ENCODE assay signal across 8 mouse cellular contexts in the genomic region with DNA sequence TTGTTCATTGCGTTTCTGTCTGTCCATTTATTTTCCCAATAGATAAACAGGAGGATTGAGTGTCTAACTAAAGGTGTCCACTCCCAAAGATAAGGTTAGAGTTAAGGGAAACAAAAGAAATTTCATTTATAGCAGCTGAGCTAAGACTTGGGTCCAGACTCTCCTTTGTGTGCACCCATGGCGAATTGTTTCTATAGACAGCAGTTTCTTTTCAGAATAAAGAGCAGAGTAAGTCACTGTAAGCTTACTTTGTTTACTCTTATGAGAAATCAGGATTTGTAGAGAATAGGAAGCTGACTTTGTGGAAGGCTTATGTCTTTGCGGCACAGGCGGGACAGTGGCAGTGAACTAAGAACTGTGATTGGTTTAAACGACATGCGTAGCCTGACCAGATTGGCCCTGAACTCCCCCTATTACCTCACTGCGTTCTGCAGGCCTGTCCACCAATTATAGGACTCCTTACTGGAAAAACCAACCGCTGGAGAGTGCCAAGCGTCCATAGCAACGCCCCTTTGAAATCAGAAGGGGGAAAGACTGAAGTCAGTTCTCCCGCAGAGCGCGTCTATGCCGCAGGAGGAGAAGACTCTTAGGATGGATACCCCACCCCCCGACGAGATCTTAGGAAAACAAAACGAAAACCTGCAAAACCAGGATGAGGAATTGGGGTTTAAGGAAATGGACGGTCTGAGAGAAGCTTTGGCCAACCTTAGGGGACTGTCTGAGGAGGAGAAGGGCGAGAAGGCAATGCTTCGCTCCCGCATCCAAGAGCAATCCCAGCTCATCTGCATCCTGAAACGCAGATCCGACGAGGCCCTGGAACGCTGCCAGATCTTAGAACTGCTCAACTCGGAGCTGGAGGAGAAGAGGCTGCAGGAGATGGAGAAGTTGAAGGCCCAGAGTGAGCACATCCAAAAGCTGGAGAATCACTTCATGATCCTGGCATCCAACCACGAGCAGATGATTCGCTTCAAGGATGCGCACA. TPM values are rescaled to one million over a fixed set of nuclear protein-coding genes. Genes with fewer than 3 reads are reported as not detected.
DNase-seq lines count a peak whose midpoint lies in the region; ATAC-seq and TF ChIP-seq lines count a peak whose summit lies in the region.

A gene (plus strand): TSS at position 558 of the 982 bp plus-strand sequence.

- H3ac ChIP-seq in myocyte (ENCODE audit: control insufficient read depth, insufficient read length), result no peak within 1 kb of the TSS

- peak within 1 kb of the TSS; percentile 55 for H3K4me2 ChIP-seq in forebrain, embryonic 12.5 days
- peak within 1 kb of the TSS; percentile 91 for H3K4me2 ChIP-seq in heart, embryonic 16.5 days (ENCODE audit: low read depth, low read length)
- peak within 1 kb of the TSS; percentile 60 for H3K4me2 ChIP-seq in liver, embryonic 11.5 days
- peak within 1 kb of the TSS; percentile 96 for H3K4me2 ChIP-seq in myocyte (ENCODE audit: low read depth)
- H3K4me2 ChIP-seq in stomach, embryonic 16.5 days (ENCODE audit: low read depth, low read length), result peak within 1 kb of the TSS; percentile 79

- peak; percentile 100 for ATAC-seq in forebrain, embryonic 12.5 days (ENCODE audit: low FRiP score)
- ATAC-seq in heart, embryonic 16.5 days (replicated peaks; ENCODE audit: extremely low read depth, insufficient read depth, low FRiP score), result peak; percentile 100
- ATAC-seq in liver, embryonic 11.5 days (replicated peaks; ENCODE audit: low FRiP score), result peak; percentile 96
- ATAC-seq in stomach, embryonic 16.5 days (ENCODE audit: insufficient read depth, low FRiP score), result peak; percentile 100

- DNase-seq in c-Kit-positive CD71-positive TER-119-negative erythroid progenitor cells, embryonic 14.5 days (ENCODE audit: low read depth), result peak; percentile 40
- DNase-seq in kidney, postnatal 14 days, result peak; percentile 88
- peak; percentile 44 for DNase-seq in liver, embryonic 11.5 days (ENCODE audit: low spot score)

- no peak within 1 kb of the TSS for H3K27ac ChIP-seq in forebrain, embryonic 12.5 days
- no peak within 1 kb of the TSS for H3K27ac ChIP-seq in heart, embryonic 16.5 days (ENCODE audit: low read length)
- no peak within 1 kb of the TSS for H3K27ac ChIP-seq in liver, embryonic 11.5 days (ENCODE audit: low read depth, low read length)
- H3K27ac ChIP-seq in stomach, embryonic 16.5 days (ENCODE audit: low read length), result peak within 1 kb of the TSS; percentile 60

- peak within 1 kb of the TSS; percentile 51 for H3K9ac ChIP-seq in forebrain, embryonic 12.5 days
- peak within 1 kb of the TSS; percentile 72 for H3K9ac ChIP-seq in heart, embryonic 16.5 days (ENCODE audit: low read length)
- 0 out of 2 replicates have a peak within 1 kb of the TSS, but pooled peaks have one; percentile 40 for H3K9ac ChIP-seq in liver, embryonic 11.5 days (ENCODE audit: low read depth, low read length)
- peak within 1 kb of the TSS; percentile 61 for H3K9ac ChIP-seq in stomach, embryonic 16.5 days (ENCODE audit: low read length)

- peaks cover 26% of the 10 kb centered on the region for H3K4me1 ChIP-seq in E14TG2a.4 (replicated peaks; ENCODE audit: low read depth, low read length)
- peaks cover 9% of the 10 kb centered on the region for H3K4me1 ChIP-seq in forebrain, embryonic 12.5 days
- peaks cover 7% of the 10 kb centered on the region; the same call in 1 of the 2 replicates for H3K4me1 ChIP-seq in heart, embryonic 16.5 days (ENCODE audit: control insufficient read depth, insufficient read depth, low read length)
- no peaks in the 10 kb centered on the region; the same call in 1 of the 2 replicates for H3K4me1 ChIP-seq in liver, embryonic 11.5 days (replicated peaks; ENCODE audit: control insufficient read depth, insufficient read depth, low read length)
- 0 out of 2 replicates have a peak, but pooled peaks cover 6% of the 10 kb centered on the region for H3K4me1 ChIP-seq in stomach, embryonic 16.5 days (ENCODE audit: control insufficient read depth, insufficient read depth, low read length)

- H3K4me3 ChIP-seq in E14TG2a.4 (replicated peaks; ENCODE audit: low read length), result peak within 1 kb of the TSS; percentile 73
- peak within 1 kb of the TSS; percentile 35 for H3K4me3 ChIP-seq in forebrain, embryonic 12.5 days (replicated peaks)
- H3K4me3 ChIP-seq in heart, embryonic 16.5 days (ENCODE audit: low read length), result peak within 1 kb of the TSS; percentile 61
- peak within 1 kb of the TSS; percentile 40 for H3K4me3 ChIP-seq in liver, embryonic 11.5 days (ENCODE audit: low read depth, low read length)
- H3K4me3 ChIP-seq in myocyte, result peak within 1 kb of the TSS; percentile 25
- H3K4me3 ChIP-seq in stomach, embryonic 16.5 days (replicated peaks; ENCODE audit: low read length), result peak within 1 kb of the TSS; percentile 50

- no peak for TF ChIP-seq POLR2A in myocyte (IDR thresholded peaks at IDR 0.05; ENCODE audit: insufficient read length, low read depth)

- H3K36me3 ChIP-seq in E14TG2a.4 (ENCODE audit: insufficient read depth, low read length) (no peaks in the 10 kb centered on the region), myocyte (ENCODE audit: control insufficient read depth, insufficient read depth) (no peaks in the 10 kb centered on the region)
- no peaks in the 10 kb centered on the region for H3K36me3 ChIP-seq in forebrain, embryonic 12.5 days (replicated peaks)
- no peaks in the 10 kb centered on the region for H3K36me3 ChIP-seq in heart, embryonic 16.5 days (ENCODE audit: control insufficient read depth, insufficient read depth)
- H3K36me3 ChIP-seq in liver, embryonic 11.5 days (ENCODE audit: control insufficient read depth, insufficient read depth, low read length), result no peaks in the 10 kb centered on the region
- no peaks in the 10 kb centered on the region for H3K36me3 ChIP-seq in stomach, embryonic 16.5 days (ENCODE audit: control insufficient read depth, insufficient read depth, low read length)

- H3K27me3 ChIP-seq in E14TG2a.4 (ENCODE audit: insufficient read depth, low read length), result no peaks in the 10 kb centered on the region
- H3K27me3 ChIP-seq in forebrain, embryonic 12.5 days, result no peaks in the 10 kb centered on the region
- no peaks in the 10 kb centered on the region; the same call in 1 of the 2 replicates for H3K27me3 ChIP-seq in heart, embryonic 16.5 days (ENCODE audit: control insufficient read depth, insufficient read depth, low read length)
- no peaks in the 10 kb centered on the region for H3K27me3 ChIP-seq in liver, embryonic 11.5 days (replicated peaks; ENCODE audit: control insufficient read depth, insufficient read depth, low read length)
- peaks cover 17% of the 10 kb centered on the region for H3K27me3 ChIP-seq in myocyte (ENCODE audit: control insufficient read depth, insufficient read depth, insufficient read length)
- no peaks in the 10 kb centered on the region for H3K27me3 ChIP-seq in stomach, embryonic 16.5 days (ENCODE audit: control insufficient read depth, insufficient read depth, low read length)

- H3K79me2 ChIP-seq in myocyte (ENCODE audit: control insufficient read depth, insufficient read depth), result no peaks in the 10 kb centered on the region

- H3K9me3 ChIP-seq in E14TG2a.4 (ENCODE audit: low read length), result no peaks in the 10 kb centered on the region
- H3K9me3 ChIP-seq in forebrain, embryonic 12.5 days, result no peaks in the 10 kb centered on the region
- no peaks in the 10 kb centered on the region for H3K9me3 ChIP-seq in heart, embryonic 16.5 days (replicated peaks; ENCODE audit: control insufficient read depth, low read length)
- H3K9me3 ChIP-seq in liver, embryonic 11.5 days (ENCODE audit: control insufficient read depth, low read length), result no peaks in the 10 kb centered on the region
- no peaks in the 10 kb centered on the region for H3K9me3 ChIP-seq in stomach, embryonic 16.5 days (replicated peaks; ENCODE audit: control insufficient read depth, low read length)

- TF ChIP-seq CTCF in E14TG2a.4 (conservative IDR thresholded peaks at IDR 0.05; ENCODE audit: low read length), result no peak

- 24% methylated on average over 29 of the region's 29 CpGs for WGBS in forebrain, embryonic 12.5 days
- WGBS in heart, embryonic 16.5 days, result 16% methylated on average over 29 of the region's 29 CpGs
- WGBS in liver, embryonic 11.5 days, result 23% methylated on average over 29 of the region's 29 CpGs
- 15% methylated on average over 29 of the region's 29 CpGs for WGBS in stomach, embryonic 16.5 days

TF ChIP-seq in myocyte, 11 proteins besides CTCF, POLR2A, EP300 and RAD21:
- TF ChIP-seq E2F4 (IDR thresholded peaks at IDR 0.05; ENCODE audit: insufficient read depth) (peak; percentile 12), SRF (IDR thresholded peaks at IDR 0.05; ENCODE audit: control insufficient read depth, insufficient read length, low read depth) (no peak)

RNA-seq across cellular contexts. Expression of the gene that starts here (rescaled TPM):
- polyA plus RNA-seq in forebrain, embryonic 12.5 days (2016; fragmentation: Nextera tagmentation; extraction: Ambion mirVana), result 2.4 and 2.6 TPM in 2 replicates
- polyA plus RNA-seq in heart, embryonic 16.5 days (2015; fragmentation: Nextera tagmentation; extraction: Ambion mirVana), result 0.62 and 0.79 TPM in 2 replicates
- 0.74 TPM in 2 replicates for polyA plus RNA-seq in liver, embryonic 11.5 days (2014; fragmentation: Nextera tagmentation; extraction: Ambion mirVana)
- 0.07 TPM for polyA plus RNA-seq in myocyte (2012; fragmentation: generic; extraction: Trizol)
- polyA plus RNA-seq in stomach, embryonic 16.5 days (2015; fragmentation: Nextera tagmentation; extraction: Ambion mirVana), result 1.1 and 1.2 TPM in 2 replicates

Comparison
In these comparisons a context has a peak if more than half of its experiments do, and no peak if none do; other contexts are left out.
1. Peak in ATAC-seq, H3K4me3 ChIP-seq, H3K9ac ChIP-seq and H3K4me2 ChIP-seq in heart, embryonic 16.5 days; RNA of the gene not detected or under 1 TPM.
2. Peak in DNase-seq, ATAC-seq, H3K4me3 ChIP-seq, H3K9ac ChIP-seq and H3K4me2 ChIP-seq in liver, embryonic 11.5 days; RNA of the gene not detected or under 1 TPM.